In the genomic region with DNA sequence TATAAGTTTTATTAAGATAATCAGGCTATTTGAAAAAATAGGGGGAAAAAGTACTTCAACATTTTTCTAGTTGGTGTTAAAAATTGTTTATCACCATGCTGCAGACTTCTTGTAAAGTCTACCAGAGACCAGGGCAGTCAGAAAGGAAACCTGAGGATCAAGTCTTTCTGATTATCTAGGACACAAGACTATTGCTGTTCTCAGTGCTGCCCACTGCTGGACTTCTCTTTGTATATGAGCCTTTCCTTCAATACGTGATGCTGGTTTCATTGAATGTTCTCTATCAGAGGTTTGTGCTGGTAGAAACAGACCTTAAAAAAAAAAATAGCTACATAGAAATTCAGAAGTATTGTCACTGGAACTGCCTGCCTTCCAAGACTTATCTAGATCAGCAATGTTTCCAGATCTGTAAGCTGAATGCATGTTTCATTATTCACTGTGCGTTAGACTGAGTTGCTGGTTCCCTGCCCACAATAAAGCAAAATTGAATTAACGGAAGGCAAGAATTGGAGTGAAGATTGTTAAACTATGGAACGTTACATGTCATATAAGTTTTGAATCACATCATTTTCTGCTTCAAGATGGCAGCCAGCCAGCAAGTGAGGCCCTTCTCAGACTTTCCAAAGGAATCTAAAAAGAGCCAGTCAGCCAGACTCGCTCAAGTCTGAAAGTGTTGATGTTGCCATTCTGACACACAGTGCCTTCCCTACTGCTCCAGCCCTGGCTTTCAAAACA, we compare ENCODE assay signal across 8 mouse cellular contexts. TPM values are rescaled to one million over a fixed set of nuclear protein-coding genes. Genes with fewer than 3 reads are reported as not detected.
DNase-seq lines count a peak whose midpoint lies in the region; ATAC-seq and TF ChIP-seq lines count a peak whose summit lies in the region.

No protein-coding gene starts in this region.

- no peaks in the 10 kb centered on the region for H3K27me3 ChIP-seq in kidney, embryonic 16.5 days (ENCODE audit: insufficient read depth, low read length)
- no peaks in the 10 kb centered on the region for H3K27me3 ChIP-seq in forebrain, embryonic 16.5 days (replicated peaks; ENCODE audit: control insufficient read depth, insufficient read depth, low read length)

- H3K36me3 ChIP-seq in kidney, embryonic 16.5 days (ENCODE audit: insufficient read depth, low read length): no peaks in the 10 kb centered on the region
- H3K36me3 ChIP-seq in forebrain, embryonic 16.5 days (ENCODE audit: control insufficient read depth, insufficient read depth): no peaks in the 10 kb centered on the region

- intact Hi-C loops in gastrocnemius, adult 2 months (cut with DNase I): loop anchor here (10.0 kb wide), 1 partner anchor 76 kb away; no protein-coding TSS in a partner anchor
- intact Hi-C loops in gastrocnemius, postnatal 14 days (cut with DNase I; ENCODE audit: low total_unique reads): no loop called here

- WGBS in kidney, embryonic 16.5 days: 68% methylated on average over 5 of the region's 5 CpGs
- WGBS in forebrain, embryonic 16.5 days: 74% methylated on average over 5 of the region's 5 CpGs

- H3K4me2 ChIP-seq in kidney, embryonic 16.5 days (replicated peaks; ENCODE audit: low read depth, low read length): no peak overlapping the region
- H3K4me2 ChIP-seq in forebrain, embryonic 16.5 days (ENCODE audit: low read length): no peak overlapping the region

- H3K9ac ChIP-seq in kidney, embryonic 16.5 days (replicated peaks; ENCODE audit: low read length): no peak overlapping the region
- H3K9ac ChIP-seq in forebrain, embryonic 16.5 days (replicated peaks; ENCODE audit: low read depth, low read length): no peak overlapping the region

- no peak overlapping the region for H3K27ac ChIP-seq in gastrocnemius, adult 2 months
- 0 out of 2 replicates have a peak overlapping the region, but pooled peaks have one; percentile 2 for H3K27ac ChIP-seq in kidney, embryonic 16.5 days (ENCODE audit: low read length)
- H3K27ac ChIP-seq in forebrain, embryonic 16.5 days (ENCODE audit: low read length): no peak overlapping the region

- peak; percentile 53 for TF ChIP-seq CTCF in gastrocnemius, adult 2 months (IDR thresholded peaks at IDR 0.05)

- DNase-seq in gastrocnemius, adult 2 months: no peak
- no peak for DNase-seq in gastrocnemius, postnatal 14 days
- peak; percentile 28 for DNase-seq in right cerebral cortex, postnatal 14 days
- no peak for DNase-seq in right cerebral cortex, postnatal 25 days
- DNase-seq in retina, postnatal 1 day: peak; percentile 46
- DNase-seq in natural killer cell, adult 2 months (ENCODE audit: low spot score in 2 of 2): no peak

- ATAC-seq in kidney, embryonic 16.5 days (ENCODE audit: low FRiP score, low TSS enrichment): no peak
- no peak for ATAC-seq in forebrain, embryonic 16.5 days

- no peaks in the 10 kb centered on the region for H3K9me3 ChIP-seq in kidney, embryonic 16.5 days (ENCODE audit: low read length)
- H3K9me3 ChIP-seq in forebrain, embryonic 16.5 days (ENCODE audit: control insufficient read depth, low read length): no peaks in the 10 kb centered on the region

- peaks cover 15% of the 10 kb centered on the region for H3K4me1 ChIP-seq in kidney, embryonic 16.5 days (ENCODE audit: insufficient read depth, low read length)
- H3K4me1 ChIP-seq in forebrain, embryonic 16.5 days (replicated peaks; ENCODE audit: control insufficient read depth, insufficient read depth, low read length): no peaks in the 10 kb centered on the region

- no peak overlapping the region for H3K4me3 ChIP-seq in gastrocnemius, adult 2 months
- H3K4me3 ChIP-seq in kidney, embryonic 16.5 days (ENCODE audit: low read length): no peak overlapping the region
- no peak overlapping the region for H3K4me3 ChIP-seq in forebrain, embryonic 16.5 days (replicated peaks; ENCODE audit: low read length)

RNA-seq across cellular contexts. Expression of a gene that starts 21.0 kb away (rescaled TPM):
- 10 to 100 TPM in 1 of 2 experiments, 1 to 10 TPM in 1; 9.9 to 10.7 TPM for total RNA-seq in gastrocnemius, adult 2 months (2021)
- 1 to 10 TPM; 8.2 to 9.7 TPM for total RNA-seq in gastrocnemius, postnatal 14 days (2021)
- polyA plus RNA-seq in kidney, embryonic 16.5 days (2015; fragmentation: Nextera tagmentation; extraction: Ambion mirVana): 30.1 and 31.0 TPM in 2 replicates
- 24.4 and 26.3 TPM in 2 replicates for polyA plus RNA-seq in forebrain, embryonic 16.5 days (2015; fragmentation: Nextera tagmentation; extraction: Ambion mirVana)

RNA-seq across cellular contexts. Expression of a gene that starts 32.6 kb away (rescaled TPM):
- 1 to 10 TPM in 1 of 2 experiments, under 1 TPM in 1; 0.67 to 1.6 TPM for total RNA-seq in gastrocnemius, adult 2 months (2021)
- 1 to 10 TPM in 1 of 2 experiments, under 1 TPM in 1; 0.80 to 1.3 TPM for total RNA-seq in gastrocnemius, postnatal 14 days (2021)
- polyA plus RNA-seq in kidney, embryonic 16.5 days (2015; fragmentation: Nextera tagmentation; extraction: Ambion mirVana): 2.2 and 3.3 TPM in 2 replicates
- polyA plus RNA-seq in forebrain, embryonic 16.5 days (2015; fragmentation: Nextera tagmentation; extraction: Ambion mirVana): 0.09 and 0.14 TPM in 2 replicates

Comparison
In these comparisons a context has a peak if more than half of its experiments do, and no peak if none do; other contexts are left out.
1. DNase-seq: peak in right cerebral cortex, postnatal 14 days (single experiment) and retina, postnatal 1 day (single experiment); none in gastrocnemius, adult 2 months (single experiment), gastrocnemius, postnatal 14 days (single experiment), right cerebral cortex, postnatal 25 days (single experiment) and natural killer cell, adult 2 months (0 of 2).